Comparison of ENCODE assay signal across 20 mouse cellular contexts in genomic region chr9:32631341-32631740, GRCm38 (mm10). TPM values are rescaled to one million over a fixed set of nuclear protein-coding genes. Genes with fewer than 3 reads are reported as not detected.
DNase-seq lines count a peak whose midpoint lies in the region; ATAC-seq and TF ChIP-seq lines count a peak whose summit lies in the region.
"Had no signal": no experiment of that assay in that cellular context is flagged by ENCODE, and none has a peak within 500 bp of the region (broad histone marks: within the 10 kb centered on the region; RNA-seq: fewer than 3 reads in every experiment).

No protein-coding gene starts in this region.

- H3K4me3 ChIP-seq in forebrain, embryonic 14.5 days (ENCODE audit: low read depth, low read length): no peak overlapping the region
- H3K4me3 ChIP-seq in forebrain, postnatal 0 days (ENCODE audit: low read depth, low read length): no peak overlapping the region
- no peak overlapping the region for H3K4me3 ChIP-seq in midbrain, embryonic 11.5 days (ENCODE audit: low read depth, low read length)
- H3K4me3 ChIP-seq in midbrain, embryonic 13.5 days (replicated peaks): no peak overlapping the region
- H3K4me3 ChIP-seq: embryonic facial prominence, embryonic 13.5 days; forebrain, embryonic 13.5 days; heart, embryonic 10.5 days; hindbrain, embryonic 13.5 days had no signal

- no peaks in the 10 kb centered on the region for H3K9me3 ChIP-seq in forebrain, embryonic 14.5 days (replicated peaks; ENCODE audit: control insufficient read depth, low read length)
- no peaks in the 10 kb centered on the region for H3K9me3 ChIP-seq in forebrain, postnatal 0 days (ENCODE audit: low read length)
- H3K9me3 ChIP-seq in midbrain, embryonic 11.5 days (ENCODE audit: control insufficient read depth, low read length): no peaks in the 10 kb centered on the region
- no peaks in the 10 kb centered on the region for H3K9me3 ChIP-seq in midbrain, embryonic 13.5 days
- H3K9me3 ChIP-seq: embryonic facial prominence, embryonic 13.5 days; forebrain, embryonic 13.5 days; heart, embryonic 10.5 days; hindbrain, embryonic 13.5 days had no signal

- no peak for ATAC-seq in forebrain, embryonic 14.5 days
- ATAC-seq in forebrain, postnatal 0 days: no peak
- ATAC-seq in midbrain, embryonic 11.5 days (ENCODE audit: low FRiP score): no peak
- ATAC-seq in midbrain, embryonic 13.5 days: no peak
- ATAC-seq in megakaryocyte progenitor cell, adult 5-6 weeks (replicated peaks; ENCODE audit: poor library complexity): peak; percentile 24; the same call in 1 of the 2 replicates
- ATAC-seq: activated CD4-positive, CD25-positive, alpha-beta regulatory T cell, adult 4 months; forebrain, embryonic 13.5 days; intestine, embryonic 16.5 days; Patski had no signal

- peak; percentile 86 to 95 for DNase-seq in cerebellum, postnatal 10 days
- no peak for DNase-seq in cerebellum, adult 11 months
- peak; percentile 39 for DNase-seq in forebrain, embryonic 14.5 days (ENCODE audit: low spot score)
- DNase-seq in forebrain, postnatal 0 days: no peak
- peak; percentile 51 for DNase-seq in midbrain, embryonic 11.5 days (ENCODE audit: low spot score, missing footprints)
- DNase-seq: adrenal gland, postnatal 14 days; B cell, adult 2 months; cerebellum, adult 9-11 months; gastrocnemius, postnatal 36 days; heart, adult 18-20 months; heart, postnatal 10 days had no signal

- no peak overlapping the region for H3K9ac ChIP-seq in forebrain, embryonic 14.5 days (ENCODE audit: low read length)
- H3K9ac ChIP-seq in forebrain, postnatal 0 days: no peak overlapping the region
- no peak overlapping the region for H3K9ac ChIP-seq in midbrain, embryonic 11.5 days (ENCODE audit: low read length)
- no peak overlapping the region for H3K9ac ChIP-seq in midbrain, embryonic 13.5 days (replicated peaks)
- H3K9ac ChIP-seq: embryonic facial prominence, embryonic 13.5 days; forebrain, embryonic 13.5 days; hindbrain, embryonic 13.5 days had no signal

- peaks cover 10% of the 10 kb centered on the region; the same call in 1 of the 2 replicates for H3K27me3 ChIP-seq in forebrain, embryonic 14.5 days (replicated peaks; ENCODE audit: control insufficient read depth, insufficient read depth, low read length)
- peaks cover 5% of the 10 kb centered on the region; the same call in 1 of the 2 replicates for H3K27me3 ChIP-seq in forebrain, postnatal 0 days (ENCODE audit: insufficient read depth, low read length)
- no peaks in the 10 kb centered on the region; the same call in 1 of the 2 replicates for H3K27me3 ChIP-seq in midbrain, embryonic 11.5 days (ENCODE audit: control insufficient read depth, insufficient read depth, low read length)
- H3K27me3 ChIP-seq in midbrain, embryonic 13.5 days: peaks cover 29% of the 10 kb centered on the region
- H3K27me3 ChIP-seq: Patski had no signal

- no peak overlapping the region for H3K4me2 ChIP-seq in forebrain, embryonic 14.5 days (ENCODE audit: low read length)
- no peak overlapping the region for H3K4me2 ChIP-seq in forebrain, postnatal 0 days (ENCODE audit: low read depth)
- H3K4me2 ChIP-seq in midbrain, embryonic 11.5 days: no peak overlapping the region
- H3K4me2 ChIP-seq in midbrain, embryonic 13.5 days (replicated peaks): no peak overlapping the region
- H3K4me2 ChIP-seq: embryonic facial prominence, embryonic 13.5 days; forebrain, embryonic 13.5 days; hindbrain, embryonic 13.5 days had no signal

- no peaks in the 10 kb centered on the region for H3K4me1 ChIP-seq in forebrain, embryonic 14.5 days (ENCODE audit: control insufficient read depth, insufficient read depth, low read length)
- H3K4me1 ChIP-seq in forebrain, postnatal 0 days (ENCODE audit: insufficient read depth): no peaks in the 10 kb centered on the region
- no peaks in the 10 kb centered on the region for H3K4me1 ChIP-seq in midbrain, embryonic 11.5 days (ENCODE audit: control insufficient read depth, insufficient read depth, low read length)
- no peaks in the 10 kb centered on the region for H3K4me1 ChIP-seq in midbrain, embryonic 13.5 days (replicated peaks)
- H3K4me1 ChIP-seq: forebrain, embryonic 13.5 days had no signal

- TF ChIP-seq CTCF in forebrain, postnatal 0 days (IDR thresholded peaks at IDR 0.05; ENCODE audit: low read depth): no peak

- no peak overlapping the region for H3K27ac ChIP-seq in forebrain, embryonic 14.5 days (ENCODE audit: low read depth, low read length)
- H3K27ac ChIP-seq in forebrain, postnatal 0 days (ENCODE audit: low read depth, low read length): no peak overlapping the region
- H3K27ac ChIP-seq in midbrain, embryonic 11.5 days (ENCODE audit: low read depth, low read length): no peak overlapping the region
- H3K27ac ChIP-seq in midbrain, embryonic 13.5 days: no peak overlapping the region
- H3K27ac ChIP-seq: embryonic facial prominence, embryonic 13.5 days; forebrain, embryonic 13.5 days; heart, embryonic 10.5 days; hindbrain, embryonic 13.5 days had no signal

- no peaks in the 10 kb centered on the region for H3K36me3 ChIP-seq in forebrain, embryonic 14.5 days (ENCODE audit: control insufficient read depth, insufficient read depth, low read length)
- H3K36me3 ChIP-seq in forebrain, postnatal 0 days (ENCODE audit: insufficient read depth): no peaks in the 10 kb centered on the region
- H3K36me3 ChIP-seq in midbrain, embryonic 11.5 days (ENCODE audit: control insufficient read depth, insufficient read depth, low read length): no peaks in the 10 kb centered on the region
- H3K36me3 ChIP-seq in midbrain, embryonic 13.5 days: no peaks in the 10 kb centered on the region
- H3K36me3 ChIP-seq: embryonic facial prominence, embryonic 13.5 days; heart, embryonic 10.5 days; hindbrain, embryonic 13.5 days had no signal

RNA-seq across cellular contexts. Expression of gene Ets1, which starts 4.7 kb away (rescaled TPM):
- 14.5 and 18.1 TPM in 2 replicates for polyA plus RNA-seq in forebrain, embryonic 14.5 days (2014; fragmentation: Nextera tagmentation; extraction: Ambion mirVana)
- total RNA-seq in forebrain, postnatal 0 days (2014; rRNA removed): 17.2 and 21.2 TPM in 2 replicates
- 9.6 and 12.3 TPM in 2 replicates for polyA plus RNA-seq in forebrain, postnatal 0 days (2015; fragmentation: Nextera tagmentation; extraction: Ambion mirVana)
- 21.7 and 22.9 TPM in 2 replicates for polyA plus RNA-seq in midbrain, embryonic 11.5 days (2014; fragmentation: Nextera tagmentation; extraction: Ambion mirVana)
- 18.3 and 18.9 TPM in 2 replicates for polyA plus RNA-seq in midbrain, embryonic 13.5 days (2015; fragmentation: Nextera tagmentation; extraction: Ambion mirVana)
- total RNA-seq in megakaryocyte progenitor cell, adult 5-6 weeks (2015): 5.4 and 6.8 TPM in 2 replicates
- total RNA-seq in megakaryocyte progenitor cell, adult 5-6 weeks (2017): 12.6 and 16.3 TPM in 2 replicates

Comparison
In these comparisons a context has a peak if more than half of its experiments do, and no peak if none do; other contexts are left out.
1. DNase-seq: peak in cerebellum, postnatal 10 days (2 of 2), forebrain, embryonic 14.5 days (single experiment) and midbrain, embryonic 11.5 days (single experiment); none in cerebellum, adult 11 months (single experiment) and forebrain, postnatal 0 days (single experiment).